Mouse (Mus musculus) c-Kit-positive CD71-negative TER-119-negative erythroid progenitor cells, embryonic 14.5 days (primary cell): ENCODE data around the gene Susd6.

Source experiments
- DNase-seq: peaks from one replicate; pipeline ENCODE4 v3.0.0-alpha.2; 2013; ENCODE audit warnings: low read depth

Gene Susd6

GRCm38 (mm10) chr12:80838787-80839186 lies 48.5 kb downstream of the Susd6 start:
- DNase-seq: no peak

- no peak for DNase-seq
These were observed 49.3 kb downstream of the Susd6 start for GRCm38 (mm10) chr12:80839631-80840030.

GRCm38 (mm10) chr12:80841618-80842017 lies 51.3 kb downstream of the Susd6 start:
- no peak for DNase-seq

GRCm38 (mm10) chr12:80842609-80843008 lies 52.3 kb downstream of the Susd6 start:
- no peak for DNase-seq

GRCm38 (mm10) chr12:80843236-80843635 lies 52.9 kb downstream of the Susd6 start:
- DNase-seq: no peak

- no peak for DNase-seq
These were observed 53.5 kb downstream of the Susd6 start for GRCm38 (mm10) chr12:80843651-80844444.

- DNase-seq: no peak
These were observed 55.6 kb downstream of the Susd6 start for GRCm38 (mm10) chr12:80845901-80846300.

GRCm38 (mm10) chr12:80846861-80847268 lies 56.6 kb downstream of the Susd6 start:
- no peak for DNase-seq

GRCm38 (mm10) chr12:80852001-80852400 lies 61.7 kb downstream of the Susd6 start:
- no peak for DNase-seq

GRCm38 (mm10) chr12:80853737-80854136 lies 63.4 kb downstream of the Susd6 start:
- DNase-seq: no peak

- DNase-seq: no peak
These were observed 64.4 kb downstream of the Susd6 start for GRCm38 (mm10) chr12:80854671-80855070.

GRCm38 (mm10) chr12:80855100-80855499 lies 64.8 kb downstream of the Susd6 start:
- DNase-seq: no peak

- DNase-seq: no peak
These were observed 65.3 kb downstream of the Susd6 start for GRCm38 (mm10) chr12:80855581-80855980.

GRCm38 (mm10) chr12:80857636-80858293 lies 67.5 kb downstream of the Susd6 start:
- DNase-seq: no peak

GRCm38 (mm10) chr12:80858307-80858706 lies 68.0 kb downstream of the Susd6 start:
- no peak for DNase-seq

GRCm38 (mm10) chr12:80861916-80862315 lies 71.6 kb downstream of the Susd6 start:
- no peak for DNase-seq

GRCm38 (mm10) chr12:80863370-80863769 lies 73.1 kb downstream of the Susd6 start:
- DNase-seq: no peak

- no peak for DNase-seq
These were observed 74.9 kb downstream of the Susd6 start for GRCm38 (mm10) chr12:80865175-80865574.

GRCm38 (mm10) chr12:80866023-80866422 lies 75.7 kb downstream of the Susd6 start:
- no peak for DNase-seq

- no peak for DNase-seq
These were observed 76.8 kb downstream of the Susd6 start for GRCm38 (mm10) chr12:80867083-80867482.

- DNase-seq: no peak
These were observed 78.1 kb downstream of the Susd6 start for GRCm38 (mm10) chr12:80868401-80868800.

GRCm38 (mm10) chr12:80877215-80878092 lies 87.1 kb downstream of the Susd6 start:
- no peak for DNase-seq

- no peak for DNase-seq
These were observed 87.8 kb downstream of the Susd6 start for GRCm38 (mm10) chr12:80878093-80878430.
